Mouse (Mus musculus): ENCODE measurements around the gene Tulp2.

- TF ChIP-seq CTCF (IDR thresholded peaks at IDR 0.05; ENCODE audit: extremely low read depth, insufficient read depth, insufficient read length, insufficient replicate concordance) = no peak
- TF ChIP-seq POLR2A (IDR thresholded peaks at IDR 0.05; ENCODE audit: low read depth, low read length) = no peak
Measured at GRCm38 (mm10) chr7:45443526-45444420, 37.9 kb upstream of the Tulp2 start.
